Mouse (Mus musculus): ENCODE measurements around the gene Zmynd8. TPM values are rescaled to one million over a fixed set of nuclear protein-coding genes. Genes with fewer than 3 reads are reported as not detected.

Gene Zmynd8
- polyA plus RNA-seq (2014; fragmentation: Nextera tagmentation; extraction: Ambion mirVana), result 39.6 and 47.6 TPM in 2 replicates

GRCm38 (mm10) chr2:165898202-165899194 is at the start of gene Zmynd8:
Gene Zmynd8, minus strand, starts transcription at chr2:165899016.
- ATAC-seq (replicated peaks; ENCODE audit: insufficient number of reproducible peaks, low FRiP score, low TSS enrichment), result peak; percentile 49; the same call in 1 of the 2 replicates

GRCm38 (mm10) chr2:165948007-165948406 is 49.2 kb upstream of the Zmynd8 start:
- Histone ChIP-seq H3K4me1 (ENCODE audit: control insufficient read depth, insufficient read depth, low read length) (0 out of 2 replicates have a peak, but pooled peaks cover 3% of the 10 kb centered on the region), H3K27me3 (ENCODE audit: control insufficient read depth, insufficient read depth, low read length) (no peaks in the 10 kb centered on the region), H3K9ac (ENCODE audit: low read depth, low read length) (no peak overlapping the region), H3K27ac (ENCODE audit: low read depth, low read length) (no peak overlapping the region), H3K4me3 (ENCODE audit: low read depth, low read length) (no peak overlapping the region), H3K36me3 (ENCODE audit: control insufficient read depth, insufficient read depth, low read length) (no peaks in the 10 kb centered on the region), H3K4me2 (no peak overlapping the region), H3K9me3 (replicated peaks; ENCODE audit: control insufficient read depth, low read length) (0 out of 2 replicates have a peak, but pooled peaks cover 3% of the 10 kb centered on the region)
- 67% methylated on average over 1 of the region's 1 CpGs for WGBS (ENCODE audit: insufficient replicate concordance)
- ATAC-seq (replicated peaks; ENCODE audit: insufficient number of reproducible peaks, low FRiP score, low TSS enrichment), result no peak

More at GRCm38 (mm10) chr2:165898202-165899194, at the start of gene Zmynd8:
- Histone ChIP-seq H3K36me3 (ENCODE audit: control insufficient read depth, insufficient read depth, low read length) (no peaks in the 10 kb centered on the region), H3K27ac (ENCODE audit: low read depth, low read length) (peak within 1 kb of the TSS; percentile 84), H3K4me2 (peak within 1 kb of the TSS; percentile 55), H3K4me3 (ENCODE audit: low read depth, low read length) (peak within 1 kb of the TSS; percentile 33), H3K9me3 (replicated peaks; ENCODE audit: control insufficient read depth, low read length) (no peaks in the 10 kb centered on the region), H3K27me3 (ENCODE audit: control insufficient read depth, insufficient read depth, low read length) (no peaks in the 10 kb centered on the region), H3K9ac (ENCODE audit: low read depth, low read length) (peak within 1 kb of the TSS; percentile 12; the same call in 1 of the 2 replicates), H3K4me1 (ENCODE audit: control insufficient read depth, insufficient read depth, low read length) (peaks cover 39% of the 10 kb centered on the region)
- WGBS (ENCODE audit: insufficient replicate concordance), result 19% methylated on average over 23 of the region's 23 CpGs

- Histone ChIP-seq H3K27ac (ENCODE audit: low read depth, low read length) (no peak overlapping the region), H3K4me3 (ENCODE audit: low read depth, low read length) (no peak overlapping the region), H3K27me3 (ENCODE audit: control insufficient read depth, insufficient read depth, low read length) (no peaks in the 10 kb centered on the region), H3K4me1 (ENCODE audit: control insufficient read depth, insufficient read depth, low read length) (0 out of 2 replicates have a peak, but pooled peaks cover 3% of the 10 kb centered on the region), H3K9ac (ENCODE audit: low read depth, low read length) (no peak overlapping the region), H3K9me3 (replicated peaks; ENCODE audit: control insufficient read depth, low read length) (0 out of 2 replicates have a peak, but pooled peaks cover 3% of the 10 kb centered on the region), H3K36me3 (ENCODE audit: control insufficient read depth, insufficient read depth, low read length) (no peaks in the 10 kb centered on the region), H3K4me2 (no peak overlapping the region)
- 83% methylated on average over 1 of the region's 1 CpGs for WGBS (ENCODE audit: insufficient replicate concordance)
- ATAC-seq (replicated peaks; ENCODE audit: insufficient number of reproducible peaks, low FRiP score, low TSS enrichment), result no peak
Observed at GRCm38 (mm10) chr2:165946046-165946564, 47.3 kb upstream of the Zmynd8 start.

GRCm38 (mm10) chr2:165944576-165945351 is 45.9 kb upstream of the Zmynd8 start:
- Histone ChIP-seq H3K36me3 (ENCODE audit: control insufficient read depth, insufficient read depth, low read length) (no peaks in the 10 kb centered on the region), H3K4me1 (ENCODE audit: control insufficient read depth, insufficient read depth, low read length) (0 out of 2 replicates have a peak, but pooled peaks cover 1% of the 10 kb centered on the region), H3K27me3 (ENCODE audit: control insufficient read depth, insufficient read depth, low read length) (no peaks in the 10 kb centered on the region), H3K4me3 (ENCODE audit: low read depth, low read length) (no peak overlapping the region), H3K27ac (ENCODE audit: low read depth, low read length) (peak overlapping the region; percentile 66), H3K4me2 (no peak overlapping the region), H3K9me3 (replicated peaks; ENCODE audit: control insufficient read depth, low read length) (0 out of 2 replicates have a peak, but pooled peaks cover 3% of the 10 kb centered on the region), H3K9ac (ENCODE audit: low read depth, low read length) (no peak overlapping the region)
- 68% methylated on average over 11 of the region's 11 CpGs for WGBS (ENCODE audit: insufficient replicate concordance)
- peak; percentile 73; the same call in 1 of the 2 replicates for ATAC-seq (replicated peaks; ENCODE audit: insufficient number of reproducible peaks, low FRiP score, low TSS enrichment)

GRCm38 (mm10) chr2:165943113-165943512 is 44.3 kb upstream of the Zmynd8 start:
- Histone ChIP-seq H3K9ac (ENCODE audit: low read depth, low read length) (no peak overlapping the region), H3K4me1 (ENCODE audit: control insufficient read depth, insufficient read depth, low read length) (no peaks in the 10 kb centered on the region), H3K36me3 (ENCODE audit: control insufficient read depth, insufficient read depth, low read length) (no peaks in the 10 kb centered on the region), H3K9me3 (replicated peaks; ENCODE audit: control insufficient read depth, low read length) (0 out of 2 replicates have a peak, but pooled peaks cover 3% of the 10 kb centered on the region), H3K4me2 (no peak overlapping the region), H3K4me3 (ENCODE audit: low read depth, low read length) (no peak overlapping the region), H3K27ac (ENCODE audit: low read depth, low read length) (no peak overlapping the region), H3K27me3 (ENCODE audit: control insufficient read depth, insufficient read depth, low read length) (no peaks in the 10 kb centered on the region)
- 92% methylated on average over 2 of the region's 2 CpGs for WGBS (ENCODE audit: insufficient replicate concordance)
- no peak for ATAC-seq (replicated peaks; ENCODE audit: insufficient number of reproducible peaks, low FRiP score, low TSS enrichment)

GRCm38 (mm10) chr2:165936106-165936505 is 37.3 kb upstream of the Zmynd8 start:
- Histone ChIP-seq H3K9me3 (replicated peaks; ENCODE audit: control insufficient read depth, low read length) (no peaks in the 10 kb centered on the region), H3K9ac (ENCODE audit: low read depth, low read length) (no peak overlapping the region), H3K4me3 (ENCODE audit: low read depth, low read length) (no peak overlapping the region), H3K27ac (ENCODE audit: low read depth, low read length) (no peak overlapping the region), H3K4me1 (ENCODE audit: control insufficient read depth, insufficient read depth, low read length) (peaks cover 5% of the 10 kb centered on the region), H3K27me3 (ENCODE audit: control insufficient read depth, insufficient read depth, low read length) (no peaks in the 10 kb centered on the region), H3K4me2 (no peak overlapping the region), H3K36me3 (ENCODE audit: control insufficient read depth, insufficient read depth, low read length) (no peaks in the 10 kb centered on the region)
- 46% methylated on average over 12 of the region's 12 CpGs for WGBS (ENCODE audit: insufficient replicate concordance)
- no peak for ATAC-seq (replicated peaks; ENCODE audit: insufficient number of reproducible peaks, low FRiP score, low TSS enrichment)

GRCm38 (mm10) chr2:165927705-165928104 is 28.9 kb upstream of the Zmynd8 start:
- Histone ChIP-seq H3K9me3 (replicated peaks; ENCODE audit: control insufficient read depth, low read length) (no peaks in the 10 kb centered on the region; the same call in 1 of the 2 replicates), H3K4me3 (ENCODE audit: low read depth, low read length) (no peak overlapping the region), H3K36me3 (ENCODE audit: control insufficient read depth, insufficient read depth, low read length) (no peaks in the 10 kb centered on the region), H3K27ac (ENCODE audit: low read depth, low read length) (no peak overlapping the region), H3K27me3 (ENCODE audit: control insufficient read depth, insufficient read depth, low read length) (no peaks in the 10 kb centered on the region), H3K4me1 (ENCODE audit: control insufficient read depth, insufficient read depth, low read length) (0 out of 2 replicates have a peak, but pooled peaks cover 5% of the 10 kb centered on the region), H3K4me2 (no peak overlapping the region), H3K9ac (ENCODE audit: low read depth, low read length) (no peak overlapping the region)
- WGBS (ENCODE audit: insufficient replicate concordance), result 94% methylated on average over 16 of the region's 16 CpGs
- no peak for ATAC-seq (replicated peaks; ENCODE audit: insufficient number of reproducible peaks, low FRiP score, low TSS enrichment)

- H3K9me3 ChIP-seq (replicated peaks; ENCODE audit: control insufficient read depth, low read length), result no peaks in the 10 kb centered on the region; the same call in 1 of the 2 replicates
- no peaks in the 10 kb centered on the region for H3K27me3 ChIP-seq (ENCODE audit: control insufficient read depth, insufficient read depth, low read length)
- 91% methylated on average over 5 of the region's 5 CpGs for WGBS (ENCODE audit: insufficient replicate concordance)
- H3K36me3 ChIP-seq (ENCODE audit: control insufficient read depth, insufficient read depth, low read length), result no peaks in the 10 kb centered on the region
- no peak for ATAC-seq (replicated peaks; ENCODE audit: insufficient number of reproducible peaks, low FRiP score, low TSS enrichment)
- no peak overlapping the region for H3K27ac ChIP-seq (ENCODE audit: low read depth, low read length)
- no peak overlapping the region for H3K4me3 ChIP-seq (ENCODE audit: low read depth, low read length)
- H3K4me1 ChIP-seq (ENCODE audit: control insufficient read depth, insufficient read depth, low read length), result peaks cover 6% of the 10 kb centered on the region; the same call in 1 of the 2 replicates
- H3K4me2 ChIP-seq, result no peak overlapping the region
- H3K9ac ChIP-seq (ENCODE audit: low read depth, low read length), result no peak overlapping the region
Observed at GRCm38 (mm10) chr2:165926191-165926590, 27.4 kb upstream of the Zmynd8 start.
